Mouse (Mus musculus) cerebellum, postnatal 14 days (tissue): ENCODE results near the gene Glp1r.
A peak's percentile ranks its signal among the peaks of the same experiment; 100 is the strongest.

Experiments
- DNase-seq, 2 experiments: peaks; one replicate each; pipeline ENCODE4 v3.0.0; 2021; ENCODE audit warnings: mixed read lengths in 2 of 2

The Glp1r gene

GRCm38 (mm10) chr17:30914264-30914663, 12.6 kb downstream of the Glp1r start:
- DNase-seq, result no peak

DNA sequence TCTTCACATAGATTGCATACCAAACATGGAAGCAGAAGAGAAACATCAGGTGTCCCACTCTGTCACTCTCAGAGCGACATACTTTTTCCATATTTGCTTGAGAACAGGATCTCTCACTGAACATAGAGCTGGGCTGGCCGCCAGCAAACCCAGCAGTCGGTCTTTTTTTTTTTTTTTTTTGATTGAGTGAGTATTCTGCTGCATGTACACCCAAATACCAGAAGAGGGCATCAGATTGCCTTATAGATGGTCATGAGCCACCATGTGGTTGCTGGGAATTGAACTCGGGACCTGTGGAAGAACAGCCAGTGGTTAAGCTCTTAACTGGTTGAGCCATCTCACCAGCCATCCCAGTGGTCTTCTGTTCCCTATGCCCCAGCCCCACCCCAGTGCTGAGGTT, 21.9 kb downstream of the Glp1r start:
- DNase-seq, result peak in 1 of 2 experiments; percentile 47

- no peak for DNase-seq
Observed at GRCm38 (mm10) chr17:30930827-30931226, 29.2 kb downstream of the Glp1r start.

GRCm38 (mm10) chr17:30932836-30933235, 31.2 kb downstream of the Glp1r start:
- no peak for DNase-seq

DNA sequence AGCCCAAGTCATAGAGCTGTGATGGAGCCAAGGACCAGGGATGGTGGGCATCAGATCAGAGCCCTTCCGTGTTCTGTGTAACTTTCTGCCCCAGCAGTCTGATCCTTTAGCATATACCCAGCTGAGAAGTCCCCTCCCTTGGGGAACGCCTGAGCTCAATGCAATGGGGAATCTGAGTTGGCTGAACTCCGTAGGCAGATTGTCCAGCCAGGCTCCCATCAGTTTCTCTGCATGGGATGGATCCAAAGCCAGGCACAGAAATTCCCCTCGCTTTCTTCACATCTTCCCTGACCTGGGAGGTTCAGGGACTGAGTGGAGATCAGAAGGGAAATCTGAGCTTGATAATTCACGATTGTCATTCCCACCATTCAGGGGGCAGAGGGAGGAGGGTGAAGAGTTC, 33.7 kb downstream of the Glp1r start:
- DNase-seq, result peak; percentile 41 to 65

DNA sequence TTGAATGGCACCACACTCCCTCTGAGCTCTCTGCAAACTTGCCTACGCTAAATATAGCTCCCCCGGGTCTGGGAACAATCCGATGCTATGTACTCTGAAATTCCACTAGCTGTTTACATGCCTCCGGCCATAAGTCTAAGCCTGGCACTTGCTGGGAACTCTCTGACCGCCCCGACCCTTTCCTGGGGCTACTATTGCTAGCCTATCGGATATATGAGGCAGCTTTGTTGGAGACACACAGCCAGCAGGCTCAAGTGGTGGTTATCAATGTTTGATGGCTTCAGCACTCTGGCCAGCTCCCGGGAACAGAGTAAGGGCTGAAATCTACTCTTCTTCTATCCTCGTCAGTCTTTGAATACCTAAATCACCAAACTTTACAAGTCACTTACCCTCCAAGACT, 36.9 kb downstream of the Glp1r start:
- no peak for DNase-seq

DNA sequence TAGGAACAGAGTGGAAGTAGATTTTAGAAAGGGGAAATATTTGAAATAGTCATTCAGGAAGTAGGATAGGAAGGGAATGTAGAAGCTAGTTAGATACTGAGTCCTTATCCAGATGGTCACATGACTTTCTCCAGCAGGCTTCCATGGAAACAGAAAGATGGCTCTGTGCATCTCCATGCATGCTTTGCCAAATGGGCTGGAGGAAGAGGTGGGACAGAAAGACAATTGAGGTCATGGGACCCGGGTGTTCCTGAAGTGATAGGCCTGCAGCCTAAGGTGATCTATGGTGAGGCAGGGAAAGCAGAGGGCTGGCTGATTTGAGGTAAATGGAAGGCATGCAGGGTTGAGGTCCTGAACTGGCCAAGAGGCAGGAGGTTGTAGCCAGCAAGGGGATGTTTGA, 46.8 kb downstream of the Glp1r start:
- no peak for DNase-seq

DNA sequence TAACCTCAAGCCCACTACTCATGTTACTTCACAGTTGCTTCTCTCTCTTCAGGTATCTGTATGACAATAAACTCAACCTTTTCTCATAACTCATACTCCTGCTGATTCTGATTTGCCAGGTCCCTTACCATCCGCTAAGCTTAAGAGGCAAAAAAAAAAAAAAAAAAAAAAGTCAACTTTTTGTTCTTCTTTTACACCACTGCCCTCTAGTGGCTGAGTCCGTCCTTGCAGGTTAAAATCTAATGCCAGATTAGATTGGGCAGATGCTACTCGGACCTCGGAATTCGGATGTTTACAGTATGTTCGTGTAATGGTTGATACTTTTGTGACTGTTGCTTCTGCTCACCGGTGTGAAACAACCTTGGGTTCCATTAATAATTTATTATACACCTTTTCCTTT, 49.2 kb downstream of the Glp1r start:
- DNase-seq, result peak; percentile 86 to 93

DNA sequence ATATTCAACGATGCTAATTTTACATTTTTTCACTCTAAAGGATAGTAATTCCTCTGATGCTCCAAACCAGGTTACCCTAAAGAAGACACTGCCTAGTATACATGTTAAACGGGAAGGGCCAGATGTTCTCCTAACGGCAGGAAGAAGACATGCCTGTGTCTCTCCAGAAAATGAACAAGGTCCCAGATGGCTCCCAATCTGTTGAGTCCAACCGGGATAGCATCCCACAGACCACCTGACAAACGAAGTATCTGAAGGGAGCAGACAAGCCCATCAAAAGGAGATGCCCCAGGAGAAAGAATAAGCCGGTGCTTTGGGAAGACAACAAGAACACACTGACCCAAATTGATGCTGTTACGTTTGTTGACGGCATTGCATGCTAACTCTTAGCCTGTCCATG, 50.0 kb downstream of the Glp1r start:
- DNase-seq, result no peak

GRCm38 (mm10) chr17:30954340-30954739, 52.7 kb downstream of the Glp1r start, which contains the start of gene Umodl1:
TSS of gene Umodl1 (plus strand) at chr17:30954640.
- DNase-seq, result no peak

DNA sequence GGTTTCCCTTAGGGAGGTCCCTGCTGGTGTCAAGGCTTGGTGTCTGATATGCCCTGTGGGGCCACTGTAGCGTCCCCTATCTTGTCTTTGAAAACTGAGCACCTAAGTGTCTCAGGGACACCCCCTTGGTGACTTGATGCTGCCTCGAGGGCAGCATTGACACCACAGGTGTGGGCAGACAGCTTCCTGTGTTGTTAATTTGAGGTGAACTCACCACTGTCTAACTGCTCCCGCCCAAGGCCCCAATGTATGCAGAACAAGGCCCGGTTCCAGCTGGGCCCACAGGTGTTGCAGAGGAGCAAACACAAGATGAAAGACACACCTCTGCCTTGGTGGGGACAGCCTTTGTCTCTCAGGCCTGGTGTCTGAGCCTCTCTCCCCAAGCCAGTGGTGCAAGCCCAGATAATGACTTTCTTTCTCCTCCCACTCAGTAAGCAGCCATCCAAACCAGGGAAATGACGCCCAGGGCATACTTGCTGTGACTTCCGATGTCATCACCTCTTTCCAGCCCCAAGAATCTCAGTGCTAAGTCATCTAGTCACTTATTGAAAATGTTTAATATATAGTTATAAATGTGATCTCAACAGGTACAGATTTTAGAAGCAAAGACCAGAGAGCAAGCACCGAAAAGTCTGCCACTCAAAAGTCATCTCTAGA, 60.4 kb downstream of the Glp1r start:
- DNase-seq, result no peak

DNA sequence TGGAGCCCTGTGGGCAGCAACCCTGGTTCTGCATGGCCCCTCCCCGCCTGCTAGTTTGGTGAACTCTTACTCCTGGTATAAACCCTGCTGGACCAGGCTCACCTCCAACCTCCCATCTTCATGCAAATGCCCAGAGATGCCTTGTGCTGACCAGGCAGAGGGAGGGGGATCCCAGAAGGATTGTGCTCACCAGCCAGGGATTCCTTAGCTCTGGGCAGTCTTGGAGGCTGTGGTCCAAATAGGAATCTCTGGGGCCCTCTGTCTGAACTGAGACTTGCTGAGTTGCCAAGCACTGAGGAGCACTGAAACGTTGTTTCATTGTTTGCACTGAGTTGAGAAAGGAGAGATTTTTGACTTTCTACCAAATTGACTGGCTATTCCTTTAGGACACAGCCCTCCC, 61.3 kb downstream of the Glp1r start:
- DNase-seq, result peak in 1 of 2 experiments; percentile 32

DNA sequence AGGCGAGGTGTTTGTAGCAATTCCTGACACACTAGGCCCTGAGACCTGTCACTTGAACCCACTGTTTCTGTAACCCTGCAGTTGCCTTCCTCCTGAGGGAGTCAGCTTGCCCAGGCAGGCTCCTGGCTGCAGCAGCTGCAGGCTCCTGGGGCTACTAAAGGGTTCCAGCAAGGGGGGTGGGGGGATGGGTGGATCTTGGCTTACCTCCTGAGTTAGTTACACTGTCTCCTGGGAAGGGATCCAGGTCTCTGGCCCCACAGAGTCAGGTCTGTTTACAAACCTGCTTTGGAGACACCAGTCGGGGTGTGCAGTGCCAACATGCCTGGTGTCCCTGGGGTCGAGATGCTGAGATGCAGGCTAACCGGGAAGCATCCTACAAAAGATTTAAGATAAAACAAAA, 68.4 kb downstream of the Glp1r start:
- DNase-seq, result peak; percentile 54 to 66

DNA sequence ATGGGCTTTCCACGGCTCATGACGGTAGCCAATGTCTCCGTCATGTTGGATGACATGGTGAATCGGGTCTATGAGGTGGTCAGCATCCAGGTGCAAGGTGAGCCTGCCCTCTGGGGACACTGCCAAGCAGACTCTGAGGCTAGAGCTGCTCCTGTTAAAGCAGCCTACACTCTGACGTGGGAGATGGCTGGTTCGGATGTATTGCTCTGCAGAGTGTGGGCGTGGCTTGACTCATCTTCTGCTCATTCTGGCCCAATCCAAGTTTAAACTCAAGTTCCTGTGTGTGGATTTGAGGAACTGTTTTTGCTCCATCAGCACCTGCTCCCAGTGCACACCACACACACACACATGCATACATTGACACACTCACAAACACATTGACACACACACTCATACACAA, 70.3 kb downstream of the Glp1r start:
- DNase-seq, result no peak

GRCm38 (mm10) chr17:30973332-30973731, 71.7 kb downstream of the Glp1r start:
- DNase-seq, result peak; percentile 46 to 47

DNA sequence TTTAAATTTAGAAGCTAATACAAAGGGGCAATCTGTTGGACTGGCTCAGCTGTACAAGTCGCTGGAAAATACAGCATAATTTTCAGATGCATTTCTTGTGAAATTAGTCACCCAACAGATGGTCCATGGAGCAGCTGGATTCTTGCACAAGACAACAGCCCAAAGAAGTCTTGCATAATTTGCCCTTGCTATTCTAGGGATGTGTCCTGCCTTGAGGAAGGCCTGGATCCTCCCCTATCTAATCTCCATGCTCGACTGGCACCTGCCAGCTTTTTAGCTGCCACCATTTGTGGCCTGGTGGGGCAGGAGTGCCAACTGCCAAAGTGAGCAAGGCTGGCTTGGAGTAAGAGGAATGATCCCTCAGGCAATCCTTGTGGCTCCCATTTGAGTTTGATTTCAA, 75.7 kb downstream of the Glp1r start:
- DNase-seq, result peak; percentile 51 to 67

DNA sequence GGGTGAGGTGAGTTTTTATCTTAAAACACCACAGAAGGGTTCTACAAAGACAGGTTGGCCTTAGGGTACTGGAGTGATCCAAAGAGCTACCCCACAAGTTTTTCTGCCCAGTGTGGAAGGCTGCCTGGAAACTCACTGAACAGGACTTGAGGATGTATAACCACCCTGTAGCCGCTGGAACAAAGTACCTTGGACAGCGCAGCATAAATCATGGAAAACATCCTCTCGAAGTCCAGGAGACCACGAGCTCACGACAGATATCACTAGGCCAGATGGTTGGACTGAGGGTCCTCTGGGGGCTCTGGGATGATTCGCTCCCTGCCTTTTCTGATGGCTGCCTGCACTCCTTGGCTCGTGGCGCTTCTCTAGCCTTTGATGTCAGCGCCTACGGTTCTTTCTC, 76.9 kb downstream of the Glp1r start:
- no peak for DNase-seq

DNA sequence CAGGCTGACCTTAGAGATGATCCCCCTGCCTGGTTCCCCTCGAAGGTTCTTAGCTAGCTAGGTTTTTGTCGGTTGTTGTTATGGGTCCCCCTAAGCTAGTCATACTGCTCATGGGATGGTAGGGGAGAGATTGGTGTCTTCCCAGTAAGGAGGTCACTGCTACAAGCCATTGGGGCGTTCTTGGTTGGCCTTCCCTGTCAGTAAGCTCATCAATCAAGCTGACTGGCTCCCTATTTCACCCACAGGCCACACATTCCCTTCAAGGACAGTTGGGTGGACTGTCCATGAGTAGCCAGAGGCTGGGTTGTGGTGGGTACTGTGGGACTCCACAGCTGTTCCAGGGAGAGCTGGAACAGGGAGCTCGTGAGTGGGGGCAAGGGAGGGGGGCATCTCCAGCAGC, 81.9 kb downstream of the Glp1r start:
- no peak for DNase-seq

- peak; percentile 66 for DNase-seq
Observed at GRCm38 (mm10) chr17:30990254-30990653, 88.6 kb downstream of the Glp1r start.
